Mouse (Mus musculus) bone marrow, adult 2 months (tissue): Measurements from ENCODE around the gene Slc44a4.

Experiments used
- CTCF ChIP-seq: fragments of 200-500 bp; IDR thresholded peaks from 2 replicates; pipeline ENCODE4 v1.5.1; 2011; ENCODE audit warnings: low read length, control low read depth; ENCODE audit not compliant: control insufficient read depth, insufficient read depth
- POLR2A ChIP-seq: fragments of 200-500 bp; IDR thresholded peaks from 2 replicates; pipeline ENCODE4 v1.6.1; 2011; ENCODE audit warnings: low read depth, mild to moderate bottlenecking, control low read depth, low read length, borderline replicate concordance; ENCODE audit not compliant: control insufficient read depth

- TF ChIP-seq CTCF (no peak), POLR2A (no peak)
Observed at GRCm38 (mm10) chr17:34962125-34962524, 47.9 kb downstream of the Slc44a4 start.
